Mouse (Mus musculus) forebrain, embryonic 16.5 days (tissue): ENCODE data around the gene Scnn1g. TPM values are rescaled to one million over a fixed set of nuclear protein-coding genes. Genes with fewer than 3 reads are reported as not detected.

ENCODE experiments used
- ATAC-seq: fragments of 200-750 bp; cut with Nextera tagmentation; 2 replicates; pipeline ENCODE4 v1.8.0; 2017; ENCODE audit warnings: mild to moderate bottlenecking, moderate library complexity
- H3K27ac ChIP-seq: fragments of 300-500 bp; sonication (generic); 2 replicates; pipeline ENCODE4 v1.5.1; 2014; ENCODE audit warnings: low read length, control low read depth
- H3K27me3 ChIP-seq: fragments of 300-500 bp; sonication (generic); replicated peaks from 2 replicates; pipeline ENCODE4 v1.6.1; 2014; ENCODE audit warnings: low read length; ENCODE audit not compliant: control insufficient read depth, insufficient read depth
- H3K36me3 ChIP-seq: fragments of 300-500 bp; sonication (generic); 2 replicates; pipeline ENCODE4 v1.6.1; 2014; ENCODE audit not compliant: control insufficient read depth, insufficient read depth
- H3K4me1 ChIP-seq: fragments of 300-500 bp; sonication (generic); replicated peaks from 2 replicates; pipeline ENCODE4 v1.6.1; 2014; ENCODE audit warnings: low read length; ENCODE audit not compliant: control insufficient read depth, insufficient read depth
- H3K4me2 ChIP-seq: fragments of 300-500 bp; sonication (generic); 2 replicates; pipeline ENCODE4 v1.6.1; 2014; ENCODE audit warnings: mild to moderate bottlenecking, low read length, control low read depth
- H3K4me3 ChIP-seq: fragments of 300-500 bp; sonication (generic); replicated peaks from 2 replicates; pipeline ENCODE4 v1.5.1; 2014; ENCODE audit warnings: mild to moderate bottlenecking, low read length, control low read depth
- H3K9ac ChIP-seq: fragments of 300-500 bp; sonication (generic); replicated peaks from 2 replicates; pipeline ENCODE4 v1.6.1; 2014; ENCODE audit warnings: low read depth, low read length, control low read depth
- H3K9me3 ChIP-seq: fragments of 300-500 bp; sonication (generic); 2 replicates; pipeline ENCODE4 v1.6.1; 2016; ENCODE audit warnings: low read length; ENCODE audit not compliant: control insufficient read depth
- WGBS: fragments of 180-500 bp; shearing (Covaris S2); extraction: QIAGEN DNeasy Blood & Tissue Kit; methylation state at CpG from one replicate; pipeline ENCODE4 v1.1.7; 2014; 5-methylcytosine and 5-hydroxymethylcytosine counted together
- polyA plus RNA-seq: library from polyadenylated mRNA; unstranded; fragments of >200 nt; fragmentation: Nextera tagmentation; extraction: Ambion mirVana; gene quantifications from 2 replicates; pipeline ENCODE4 v1.2.1, GENCODE M21; 2015

Gene Scnn1g
- polyA plus RNA-seq, 1 experiment from 2014 or later, result not detected

DNA sequence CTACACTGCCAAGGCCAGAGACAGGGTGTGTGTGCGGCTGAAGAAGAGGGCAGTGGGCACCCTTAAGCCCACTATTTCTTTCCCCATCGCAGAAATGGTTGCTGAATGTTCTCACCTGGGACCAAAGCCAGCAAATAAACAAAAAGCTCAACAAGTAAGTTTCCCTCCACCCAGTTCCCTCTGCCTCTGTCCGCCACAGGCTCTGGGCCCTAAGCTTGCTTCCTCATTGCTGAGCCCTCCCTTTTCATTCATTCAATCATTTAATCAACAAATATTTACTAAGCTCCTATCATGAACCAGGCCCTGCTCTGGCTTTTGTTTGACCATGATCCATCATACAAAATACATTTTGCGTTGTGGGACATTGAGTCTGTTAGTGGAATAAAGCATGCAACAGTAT is 29.0 kb downstream of the Scnn1g start:
- H3K27ac ChIP-seq, result no peak overlapping the region
- H3K9me3 ChIP-seq, result no peaks in the 10 kb centered on the region
- no peak for ATAC-seq
- 78% methylated on average over 4 of the region's 4 CpGs for whole genome bisulfite sequencing
- no peaks in the 10 kb centered on the region for H3K36me3 ChIP-seq
- H3K9ac ChIP-seq, result no peak overlapping the region
- H3K27me3 ChIP-seq, result no peaks in the 10 kb centered on the region
- no peaks in the 10 kb centered on the region for H3K4me1 ChIP-seq
- H3K4me2 ChIP-seq, result no peak overlapping the region
- no peak overlapping the region for H3K4me3 ChIP-seq

DNA sequence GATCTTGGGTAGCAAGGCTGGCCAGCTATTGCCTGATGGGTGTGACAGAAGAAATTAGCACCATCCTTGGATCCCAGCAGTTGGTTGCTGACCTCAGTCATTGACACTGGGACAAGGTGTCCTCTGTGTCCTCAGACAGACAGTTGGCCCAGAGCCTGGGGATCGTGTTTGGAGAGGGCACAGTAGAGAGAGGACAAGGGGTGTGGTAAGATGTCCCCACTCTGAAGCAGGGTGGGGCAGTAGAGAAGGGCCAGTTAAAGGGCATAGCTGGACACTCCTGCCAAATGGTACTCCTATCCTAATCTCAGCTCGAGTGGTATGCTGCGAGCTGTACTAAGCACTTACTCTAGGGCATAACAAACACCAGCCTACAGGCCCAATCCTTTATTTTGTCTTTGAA is 33.6 kb downstream of the Scnn1g start:
- Histone ChIP-seq H3K9ac (no peak overlapping the region), H3K4me3 (no peak overlapping the region), H3K9me3 (no peaks in the 10 kb centered on the region), H3K4me2 (no peak overlapping the region), H3K4me1 (no peaks in the 10 kb centered on the region), H3K27me3 (no peaks in the 10 kb centered on the region), H3K36me3 (no peaks in the 10 kb centered on the region), H3K27ac (no peak overlapping the region)
- WGBS, result 81% methylated on average over 3 of the region's 3 CpGs
- no peak for ATAC-seq

DNA sequence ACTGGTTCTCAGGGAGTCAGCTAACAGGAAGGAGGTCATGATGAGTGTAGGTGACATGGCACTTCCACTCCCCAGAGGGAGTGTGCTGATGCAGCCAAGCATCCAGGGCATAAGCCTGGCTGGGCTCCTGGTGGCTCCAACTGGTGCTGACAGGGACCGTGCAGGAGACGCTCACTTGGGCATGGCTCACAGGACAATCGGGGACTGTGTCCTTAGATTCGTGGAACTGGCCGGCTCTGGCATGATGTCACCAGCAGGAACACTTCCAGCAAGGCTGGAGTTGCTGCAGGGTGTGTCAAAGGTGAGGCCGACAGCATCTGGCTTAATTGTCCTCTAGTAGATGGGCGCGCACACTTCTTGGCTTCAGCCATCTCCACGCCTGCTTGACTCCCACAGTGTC is 34.7 kb downstream of the Scnn1g start:
- Histone ChIP-seq H3K9me3 (no peaks in the 10 kb centered on the region), H3K27me3 (no peaks in the 10 kb centered on the region), H3K36me3 (no peaks in the 10 kb centered on the region), H3K4me1 (no peaks in the 10 kb centered on the region), H3K9ac (no peak overlapping the region), H3K4me3 (no peak overlapping the region), H3K4me2 (no peak overlapping the region), H3K27ac (no peak overlapping the region)
- 89% methylated on average over 9 of the region's 9 CpGs for WGBS
- no peak for ATAC-seq

DNA sequence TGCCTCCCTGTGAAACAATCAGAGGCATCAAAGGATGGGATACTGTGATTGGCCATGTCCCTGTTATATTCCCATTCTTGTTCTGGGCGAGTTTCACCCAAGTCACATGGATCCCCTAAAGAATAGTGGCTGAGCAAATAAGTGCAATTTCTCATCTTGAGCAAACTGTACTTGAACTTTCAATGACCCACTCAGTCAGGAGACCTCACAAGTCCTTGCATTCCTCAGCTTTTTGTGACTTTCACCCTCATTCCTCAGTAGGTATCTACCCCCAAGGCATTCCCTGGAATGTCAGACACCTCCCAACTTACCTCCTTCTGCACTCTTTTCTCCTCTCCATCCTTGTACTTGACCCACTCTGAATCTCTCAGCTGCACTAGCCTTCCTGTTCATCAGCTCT is 44.3 kb downstream of the Scnn1g start:
- no peaks in the 10 kb centered on the region for H3K4me1 ChIP-seq
- H3K4me2 ChIP-seq, result no peak overlapping the region
- H3K36me3 ChIP-seq, result no peaks in the 10 kb centered on the region
- H3K9me3 ChIP-seq, result no peaks in the 10 kb centered on the region
- H3K27ac ChIP-seq, result no peak overlapping the region
- no peaks in the 10 kb centered on the region for H3K27me3 ChIP-seq
- H3K9ac ChIP-seq, result no peak overlapping the region
- no peak for ATAC-seq
- H3K4me3 ChIP-seq, result no peak overlapping the region
- 74% methylated on average over 1 of the region's 1 CpGs for WGBS

DNA sequence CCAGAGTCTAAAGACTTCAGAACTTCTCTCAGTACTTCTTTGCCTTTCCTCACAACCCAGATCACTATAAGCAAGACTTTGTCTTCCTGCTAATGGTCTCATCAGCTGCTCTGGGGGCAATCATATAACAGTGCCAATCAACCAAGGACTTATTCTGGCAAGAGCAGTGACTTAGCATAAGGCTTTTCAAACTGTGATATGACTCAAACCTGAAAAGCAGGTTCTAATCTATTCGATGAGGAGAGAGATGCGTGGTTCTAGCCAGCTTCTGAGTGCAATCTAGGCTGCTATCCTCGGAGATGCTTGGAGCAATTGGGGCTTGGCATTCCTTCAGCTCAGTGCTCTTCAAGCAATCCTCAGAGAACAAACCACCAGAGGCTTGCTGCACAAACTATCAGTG is 44.7 kb downstream of the Scnn1g start:
- ATAC-seq, result no peak
- no peaks in the 10 kb centered on the region for H3K36me3 ChIP-seq

DNA sequence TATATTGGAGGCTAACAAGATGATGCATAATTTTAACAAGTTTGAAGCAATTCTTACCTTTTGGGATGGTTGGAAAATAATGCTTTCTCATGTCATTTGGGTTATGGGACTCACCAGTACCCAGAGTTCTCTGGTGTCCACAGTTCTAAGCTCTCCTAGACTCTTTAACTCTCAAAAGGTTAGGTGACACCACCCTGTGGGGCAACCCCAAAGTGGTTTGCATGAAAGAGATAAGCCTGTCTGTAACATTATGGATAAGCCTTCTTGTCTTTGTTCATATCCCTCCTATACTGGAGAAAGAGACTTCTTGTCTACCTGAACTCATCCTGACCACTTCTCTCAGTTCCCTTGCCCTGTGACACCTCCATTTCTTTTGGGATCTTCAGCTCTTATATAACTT is 45.1 kb downstream of the Scnn1g start:
- Histone ChIP-seq H3K27ac (no peak overlapping the region), H3K9me3 (no peaks in the 10 kb centered on the region), H3K27me3 (no peaks in the 10 kb centered on the region), H3K9ac (no peak overlapping the region), H3K4me3 (no peak overlapping the region), H3K4me2 (no peak overlapping the region), H3K4me1 (no peaks in the 10 kb centered on the region), H3K36me3 (no peaks in the 10 kb centered on the region)
- no peak for ATAC-seq

More for the DNA sequence above, 44.7 kb downstream of the Scnn1g start:
- Histone ChIP-seq H3K9me3 (no peaks in the 10 kb centered on the region), H3K9ac (no peak overlapping the region), H3K27ac (no peak overlapping the region), H3K27me3 (no peaks in the 10 kb centered on the region), H3K4me1 (no peaks in the 10 kb centered on the region), H3K4me2 (no peak overlapping the region), H3K4me3 (no peak overlapping the region)
- 82% methylated on average over 3 of the region's 3 CpGs for WGBS

DNA sequence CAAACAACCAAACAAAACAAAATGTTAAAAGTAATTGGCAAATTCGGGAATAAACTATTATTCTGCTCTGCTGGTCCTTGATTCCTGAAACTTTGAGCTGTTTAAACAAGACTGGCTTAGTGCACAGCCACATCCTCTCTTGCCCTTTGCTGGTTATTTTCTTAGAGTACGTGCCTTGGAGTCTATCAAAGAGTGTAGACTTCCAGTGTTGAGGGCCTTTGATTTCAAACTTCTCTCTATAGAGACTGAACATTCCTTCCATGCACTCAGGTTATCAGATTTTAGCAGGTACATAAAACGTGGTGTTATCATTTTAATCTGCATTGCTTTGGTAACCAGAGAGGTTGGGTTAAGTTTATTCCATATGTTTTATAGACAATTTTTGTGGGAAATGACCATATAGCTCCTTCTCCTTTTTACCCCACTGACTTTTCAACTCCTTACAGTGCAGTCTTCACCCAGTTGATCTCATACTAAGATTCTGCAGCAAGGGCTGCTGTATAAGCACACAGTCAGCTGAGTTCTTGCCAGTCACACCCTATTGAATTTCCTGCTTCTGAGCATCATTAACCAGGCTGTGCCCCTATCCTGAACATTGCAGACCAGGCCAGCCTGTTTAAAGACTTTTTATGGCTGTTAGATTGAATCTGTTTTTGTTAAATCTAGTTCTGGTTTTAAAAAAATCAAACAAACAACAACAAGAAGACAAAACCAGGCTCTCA is 48.1 kb downstream of the Scnn1g start:
- no peak for ATAC-seq
- H3K4me3 ChIP-seq, result no peak overlapping the region
- no peaks in the 10 kb centered on the region for H3K27me3 ChIP-seq
- no peaks in the 10 kb centered on the region for H3K36me3 ChIP-seq
- H3K27ac ChIP-seq, result no peak overlapping the region
- WGBS, result 77% methylated on average over 3 of the region's 3 CpGs
- no peak overlapping the region for H3K4me2 ChIP-seq
- no peaks in the 10 kb centered on the region for H3K4me1 ChIP-seq
- H3K9me3 ChIP-seq, result no peaks in the 10 kb centered on the region
- H3K9ac ChIP-seq, result no peak overlapping the region

DNA sequence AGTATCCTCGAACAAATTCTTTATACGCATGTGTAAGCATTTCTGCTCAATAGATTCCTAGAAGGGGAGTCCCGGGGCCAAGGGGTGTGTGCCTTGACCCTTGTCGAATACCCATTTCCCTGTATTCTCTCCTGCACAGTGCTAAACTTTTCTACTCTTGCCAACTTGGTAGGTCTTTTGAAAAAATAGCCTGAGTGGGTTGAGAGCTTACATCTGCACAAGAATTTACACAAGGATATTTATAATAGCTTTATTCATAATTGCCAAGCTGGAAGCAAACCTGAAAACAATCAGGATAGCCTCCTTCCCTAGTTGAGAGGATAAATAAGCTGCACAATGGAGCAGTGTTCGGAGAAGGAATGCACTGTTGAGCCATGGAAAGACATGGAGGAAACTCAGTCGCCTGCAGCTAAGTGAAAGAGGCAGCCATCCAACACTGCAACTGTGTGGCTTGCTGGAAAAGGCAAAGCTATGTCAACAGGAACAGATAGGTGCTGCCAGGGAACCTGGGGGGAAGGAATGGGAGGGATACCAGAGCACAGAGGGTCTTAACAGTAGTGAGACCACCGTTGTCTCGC is 51.5 kb downstream of the Scnn1g start:
- H3K9me3 ChIP-seq, result no peaks in the 10 kb centered on the region
- no peak overlapping the region for H3K4me2 ChIP-seq
- H3K27ac ChIP-seq, result no peak overlapping the region
- H3K4me1 ChIP-seq, result no peaks in the 10 kb centered on the region
- H3K4me3 ChIP-seq, result no peak overlapping the region
- WGBS, result 51% methylated on average over 8 of the region's 8 CpGs
- no peaks in the 10 kb centered on the region for H3K27me3 ChIP-seq
- H3K36me3 ChIP-seq, result no peaks in the 10 kb centered on the region
- peak; percentile 59 for ATAC-seq
- no peak overlapping the region for H3K9ac ChIP-seq

DNA sequence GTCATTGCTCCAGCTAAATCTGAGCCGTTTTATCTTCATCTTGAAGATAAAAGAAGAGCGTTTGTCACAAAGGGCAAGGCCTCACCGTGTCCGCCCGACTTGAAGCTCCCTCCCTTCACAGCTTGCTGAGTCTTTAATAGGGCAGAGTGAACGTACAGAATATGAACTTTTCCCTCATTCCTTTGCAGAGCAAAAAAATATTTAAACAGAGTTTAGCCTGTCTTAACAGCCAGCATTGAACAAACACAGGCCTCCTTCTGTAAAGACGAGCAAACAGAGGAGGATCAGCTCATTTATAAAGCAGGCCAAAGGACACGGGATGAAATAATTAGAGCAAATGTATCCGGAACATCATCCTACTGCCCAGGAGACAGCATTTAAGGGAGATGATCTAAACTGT is 63.5 kb downstream of the Scnn1g start:
- no peak for ATAC-seq
- Histone ChIP-seq H3K4me2 (no peak overlapping the region), H3K36me3 (no peaks in the 10 kb centered on the region), H3K27me3 (no peaks in the 10 kb centered on the region), H3K4me1 (no peaks in the 10 kb centered on the region), H3K9ac (no peak overlapping the region), H3K27ac (no peak overlapping the region), H3K4me3 (no peak overlapping the region), H3K9me3 (no peaks in the 10 kb centered on the region)
- WGBS, result 86% methylated on average over 9 of the region's 9 CpGs

DNA sequence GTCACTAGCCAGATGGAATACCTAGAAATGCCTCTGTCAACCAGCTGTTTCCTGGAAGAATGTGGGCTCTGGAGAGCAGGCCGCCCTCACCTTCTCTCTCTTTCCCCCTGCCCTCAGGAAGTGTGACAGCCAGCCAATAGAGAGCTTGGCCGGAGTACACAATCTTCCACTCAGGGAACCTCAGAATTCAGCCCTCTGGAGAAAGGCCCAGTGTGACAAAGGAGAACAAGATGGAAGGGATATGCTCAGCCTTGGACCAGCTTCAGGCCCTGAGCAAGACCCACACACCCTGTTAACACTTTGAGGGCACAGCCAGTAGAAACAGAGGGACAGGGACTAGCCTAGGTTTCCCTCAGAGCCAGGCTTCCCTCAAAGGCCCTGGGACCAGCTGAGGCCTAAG is 68.2 kb downstream of the Scnn1g start:
- H3K27ac ChIP-seq, result no peak overlapping the region
- H3K27me3 ChIP-seq, result no peaks in the 10 kb centered on the region
- no peak for ATAC-seq
- WGBS, result 95% methylated on average over 2 of the region's 2 CpGs
- H3K9ac ChIP-seq, result no peak overlapping the region
- H3K9me3 ChIP-seq, result no peaks in the 10 kb centered on the region
- no peaks in the 10 kb centered on the region for H3K4me1 ChIP-seq
- H3K36me3 ChIP-seq, result no peaks in the 10 kb centered on the region
- H3K4me3 ChIP-seq, result no peak overlapping the region
- no peak overlapping the region for H3K4me2 ChIP-seq
